ENCODE assay signal across 26 mouse cellular contexts in genomic region chr10:84948970-84949683, GRCm38 (mm10). TPM values are rescaled to one million over a fixed set of nuclear protein-coding genes. Genes with fewer than 3 reads are reported as not detected.
DNase-seq lines count a peak whose midpoint lies in the region; ATAC-seq lines count a peak whose summit lies in the region.
"Had no signal": no experiment of that assay in that cellular context is flagged by ENCODE, and none has a peak within 500 bp of the region (broad histone marks: within the 10 kb centered on the region; RNA-seq: fewer than 3 reads in every experiment).

No protein-coding gene starts in this region.

- H3K4me3 ChIP-seq in midbrain, embryonic 12.5 days: no peak overlapping the region
- H3K4me3 ChIP-seq in midbrain, embryonic 13.5 days (replicated peaks): no peak overlapping the region
- H3K4me3 ChIP-seq in forebrain, embryonic 11.5 days (ENCODE audit: low read depth, low read length): no peak overlapping the region
- H3K4me3 ChIP-seq: embryonic facial prominence, embryonic 13.5 days; erythroblast, embryonic 14.5 days; forebrain, embryonic 13.5 days; heart, embryonic 15.5 days; hindbrain, embryonic 13.5 days; left cerebral cortex, adult 2 months; liver, embryonic 13.5 days had no signal

- H3K36me3 ChIP-seq in midbrain, embryonic 12.5 days: peaks cover 26% of the 10 kb centered on the region
- peaks cover 24% of the 10 kb centered on the region for H3K36me3 ChIP-seq in midbrain, embryonic 13.5 days
- H3K36me3 ChIP-seq in forebrain, embryonic 11.5 days (ENCODE audit: control insufficient read depth, insufficient read depth, low read length): no peaks in the 10 kb centered on the region

- ATAC-seq in frontal cortex, adult (ENCODE audit: low TSS enrichment): peak; percentile 75
- no peak for ATAC-seq in midbrain, embryonic 12.5 days (ENCODE audit: low FRiP score, low read depth)
- no peak for ATAC-seq in midbrain, embryonic 13.5 days
- ATAC-seq in forebrain, embryonic 11.5 days (replicated peaks; ENCODE audit: low FRiP score): no peak
- ATAC-seq: activated CD4-positive, CD25-positive, alpha-beta regulatory T cell, adult 4 months; forebrain, embryonic 13.5 days had no signal

- no peak overlapping the region for H3K9ac ChIP-seq in midbrain, embryonic 12.5 days (replicated peaks)
- H3K9ac ChIP-seq in midbrain, embryonic 13.5 days (replicated peaks): no peak overlapping the region
- H3K9ac ChIP-seq in forebrain, embryonic 11.5 days (ENCODE audit: low read length): no peak overlapping the region
- H3K9ac ChIP-seq: embryonic facial prominence, embryonic 13.5 days; forebrain, embryonic 13.5 days; heart, embryonic 15.5 days; hindbrain, embryonic 13.5 days; liver, embryonic 13.5 days had no signal

- no peak overlapping the region for H3K4me2 ChIP-seq in midbrain, embryonic 12.5 days (replicated peaks)
- H3K4me2 ChIP-seq in midbrain, embryonic 13.5 days (replicated peaks): no peak overlapping the region
- no peak overlapping the region for H3K4me2 ChIP-seq in forebrain, embryonic 11.5 days (ENCODE audit: low read depth, low read length, severe bottlenecking)
- H3K4me2 ChIP-seq: embryonic facial prominence, embryonic 13.5 days; forebrain, embryonic 13.5 days; heart, embryonic 15.5 days; hindbrain, embryonic 13.5 days; liver, embryonic 13.5 days had no signal

- no peaks in the 10 kb centered on the region for H3K4me1 ChIP-seq in midbrain, embryonic 12.5 days
- no peaks in the 10 kb centered on the region for H3K4me1 ChIP-seq in midbrain, embryonic 13.5 days (replicated peaks)
- H3K4me1 ChIP-seq in forebrain, embryonic 11.5 days (replicated peaks; ENCODE audit: control insufficient read depth, insufficient read depth, low read length): no peaks in the 10 kb centered on the region
- H3K4me1 ChIP-seq: forebrain, embryonic 13.5 days had no signal

- H3K9me3 ChIP-seq in midbrain, embryonic 12.5 days: no peaks in the 10 kb centered on the region
- no peaks in the 10 kb centered on the region for H3K9me3 ChIP-seq in midbrain, embryonic 13.5 days
- no peaks in the 10 kb centered on the region for H3K9me3 ChIP-seq in forebrain, embryonic 11.5 days (ENCODE audit: control insufficient read depth, low read length)
- H3K9me3 ChIP-seq: embryonic facial prominence, embryonic 13.5 days; forebrain, embryonic 13.5 days; heart, embryonic 15.5 days; hindbrain, embryonic 13.5 days; liver, embryonic 13.5 days had no signal

- 0 out of 2 replicates have a peak overlapping the region, but pooled peaks have one; percentile 3 for H3K27ac ChIP-seq in midbrain, embryonic 12.5 days (replicated peaks)
- H3K27ac ChIP-seq in midbrain, embryonic 13.5 days: no peak overlapping the region
- H3K27ac ChIP-seq in forebrain, embryonic 11.5 days (ENCODE audit: low read depth, low read length): no peak overlapping the region
- H3K27ac ChIP-seq: embryonic facial prominence, embryonic 13.5 days; forebrain, embryonic 13.5 days; heart, embryonic 15.5 days; hindbrain, embryonic 13.5 days; left cerebral cortex, adult 2 months; liver, embryonic 13.5 days had no signal

- intact Hi-C loops in left cerebral cortex, postnatal 25 days (cut with DNase I): no loop called here
- intact Hi-C loops in left cerebral cortex, postnatal 10 days (cut with DNase I): no loop called here

- DNase-seq in frontal cortex, postnatal 10 days (ENCODE audit: low spot score in 2 of 2): no peak
- DNase-seq in left cerebral cortex, postnatal 25 days (ENCODE audit: low spot score in 2 of 2): peak; percentile 24 to 52
- DNase-seq in left cerebral cortex, postnatal 10 days (ENCODE audit: extremely low spot score in 1 of 2, low spot score in 2 of 2): no peak
- DNase-seq in telencephalon, adult 2 months (ENCODE audit: low read depth, low spot score): peak; percentile 41
- no peak for DNase-seq in forebrain, embryonic 11.5 days (ENCODE audit: low spot score)
- DNase-seq: adrenal gland, adult 8-10 months; cerebellum, adult 18-20 months; cerebellum, postnatal 25 days; gastrocnemius, postnatal 25 days; heart, adult 18-20 months; heart, postnatal 36 days; kidney, adult 9 months; kidney, postnatal 36 days; liver, embryonic 13.5 days; midbrain, embryonic 14.5 days; thymus, postnatal 14 days had no signal

- H3K27me3 ChIP-seq in midbrain, embryonic 12.5 days: no peaks in the 10 kb centered on the region
- H3K27me3 ChIP-seq in midbrain, embryonic 13.5 days: no peaks in the 10 kb centered on the region
- H3K27me3 ChIP-seq in forebrain, embryonic 11.5 days (ENCODE audit: control insufficient read depth, insufficient read depth, low read length): no peaks in the 10 kb centered on the region
- H3K27me3 ChIP-seq: embryonic facial prominence, embryonic 13.5 days; forebrain, embryonic 13.5 days; heart, embryonic 15.5 days; hindbrain, embryonic 13.5 days; liver, embryonic 13.5 days had no signal

- 79% methylated on average over 8 of the region's 8 CpGs for whole genome bisulfite sequencing in midbrain, embryonic 12.5 days
- 82% methylated on average over 8 of the region's 8 CpGs for WGBS in midbrain, embryonic 13.5 days
- WGBS in forebrain, embryonic 11.5 days: 86% methylated on average over 8 of the region's 8 CpGs

RNA-seq across cellular contexts. Expression of gene Ric8b, which starts 31.7 kb away (rescaled TPM):
- 10 to 100 TPM; 48.5 to 59.2 TPM for total RNA-seq in left cerebral cortex, postnatal 25 days (2021)
- 10 to 100 TPM; 41.5 to 44.7 TPM for total RNA-seq in left cerebral cortex, postnatal 10 days (2021)
- polyA plus RNA-seq in midbrain, embryonic 12.5 days (2016; fragmentation: Nextera tagmentation; extraction: Ambion mirVana): 37.2 and 37.6 TPM in 2 replicates
- polyA plus RNA-seq in midbrain, embryonic 13.5 days (2015; fragmentation: Nextera tagmentation; extraction: Ambion mirVana): 44.9 and 49.9 TPM in 2 replicates
- polyA plus RNA-seq in forebrain, embryonic 11.5 days (2014; fragmentation: Nextera tagmentation; extraction: Ambion mirVana): 22.4 and 27.4 TPM in 2 replicates

Comparison
In these comparisons a context has a peak if more than half of its experiments do, and no peak if none do; other contexts are left out.
1. DNase-seq: peak in left cerebral cortex, postnatal 25 days (2 of 2) and telencephalon, adult 2 months (single experiment); none in frontal cortex, postnatal 10 days (0 of 2), left cerebral cortex, postnatal 10 days (0 of 2) and forebrain, embryonic 11.5 days (single experiment).